Mouse (Mus musculus) intestine, embryonic 14.5 days (tissue): ENCODE measurements around the gene Gnl1. TPM values are rescaled to one million over a fixed set of nuclear protein-coding genes. Genes with fewer than 3 reads are reported as not detected.
"Not testable (repeated sequence)": the region's sequence is repeated elsewhere in the genome, so short reads cannot be mapped to it uniquely, and the experiment has no call there.

ENCODE experiments used
- ATAC-seq: fragments of 200-750 bp; cut with Nextera tagmentation; replicated peaks from 2 replicates; pipeline ENCODE4 v1.8.0; 2017; ENCODE audit warnings: low read depth, moderate number of reproducible peaks, moderate TSS enrichment, moderate library complexity; ENCODE audit not compliant: low FRiP score, low TSS enrichment
- DNase-seq: peaks from one replicate; pipeline ENCODE4 v3.0.0-alpha.2; 2018; ENCODE audit warnings: low spot score
- H3K27ac ChIP-seq: fragments of 300-500 bp; sonication (generic); 2 replicates; pipeline ENCODE4 v1.5.1; 2014; ENCODE audit warnings: low read depth, mild to moderate bottlenecking, control low read depth
- H3K27me3 ChIP-seq: fragments of 300-500 bp; sonication (generic); replicated peaks from 2 replicates; pipeline ENCODE4 v1.6.1; 2014; ENCODE audit warnings: low read length, control low read depth; ENCODE audit not compliant: control insufficient read depth, insufficient read depth
- H3K36me3 ChIP-seq: fragments of 300-500 bp; sonication (generic); 2 replicates; pipeline ENCODE4 v1.6.1; 2014; ENCODE audit warnings: low read length, control low read depth; ENCODE audit not compliant: control insufficient read depth, insufficient read depth
- H3K4me1 ChIP-seq: fragments of 300-500 bp; sonication (generic); replicated peaks from 2 replicates; pipeline ENCODE4 v1.6.1; 2014; ENCODE audit warnings: low read length, control low read depth, mixed read lengths; ENCODE audit not compliant: control insufficient read depth, insufficient read depth
- H3K4me2 ChIP-seq: fragments of 300-500 bp; sonication (generic); 2 replicates; pipeline ENCODE4 v1.6.1; 2014; ENCODE audit warnings: low read length
- H3K4me3 ChIP-seq: fragments of 300-500 bp; sonication (generic); 2 replicates; pipeline ENCODE4 v1.5.1; 2014; ENCODE audit warnings: low read depth, low read length, control low read depth, mixed read lengths
- H3K9ac ChIP-seq: fragments of 300-500 bp; sonication (generic); 2 replicates; pipeline ENCODE4 v1.6.1; 2014; ENCODE audit warnings: mild to moderate bottlenecking, low read length
- H3K9me3 ChIP-seq: fragments of 300-500 bp; sonication (generic); 2 replicates; pipeline ENCODE4 v1.6.1; 2016; ENCODE audit warnings: low read length, control low read depth; ENCODE audit not compliant: control insufficient read depth
- WGBS: fragments of 180-500 bp; shearing (Covaris S2); extraction: QIAGEN DNeasy Blood & Tissue Kit; methylation state at CpG from one replicate; pipeline ENCODE4 v1.1.7; 2014; 5-methylcytosine and 5-hydroxymethylcytosine counted together
- polyA plus RNA-seq: library from polyadenylated mRNA; unstranded; fragments of >200 nt; fragmentation: Nextera tagmentation; extraction: Ambion mirVana; gene quantifications from 2 replicates; pipeline ENCODE4 v1.2.1, GENCODE M21; 2014

The Gnl1 gene
- polyA plus RNA-seq, 1 experiment from 2014 or later, result 37.8 TPM

- WGBS, result 79% methylated on average over 6 of the region's 6 CpGs
- Histone ChIP-seq H3K4me2 (no peak overlapping the region), H3K9ac (no peak overlapping the region), H3K4me1 (peaks cover 5% of the 10 kb centered on the region), H3K4me3 (no peak overlapping the region), H3K9me3 (no peaks in the 10 kb centered on the region), H3K36me3 (no peaks in the 10 kb centered on the region), H3K27ac (no peak overlapping the region), H3K27me3 (no peaks in the 10 kb centered on the region)
- no peak for DNase-seq
- no peak for ATAC-seq
Measured at GRCm38 (mm10) chr17:35998545-35999305, 19.1 kb downstream of the Gnl1 start.

DNA sequence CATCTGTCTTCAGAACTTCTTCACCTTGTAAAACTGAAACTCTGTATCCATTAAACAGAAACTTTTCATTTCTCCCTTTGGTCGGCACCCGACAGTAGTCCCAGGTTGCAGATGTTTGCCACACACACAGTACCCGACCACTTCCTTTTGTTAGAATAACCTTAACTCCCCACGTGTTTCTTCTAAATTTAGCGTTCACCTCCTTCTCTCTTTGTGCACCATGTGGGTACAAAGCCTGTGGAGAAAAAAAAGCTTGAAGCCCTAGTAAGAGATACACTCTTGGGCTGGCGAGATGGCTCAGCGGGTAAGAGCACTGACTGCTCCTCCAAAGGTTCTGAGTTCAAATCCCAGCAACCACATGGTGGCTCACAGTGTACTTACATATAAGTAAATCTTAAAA, 19.7 kb downstream of the Gnl1 start:
- Histone ChIP-seq H3K36me3 (no peaks in the 10 kb centered on the region), H3K27ac (no peak overlapping the region), H3K27me3 (no peaks in the 10 kb centered on the region), H3K4me1 (peaks cover 5% of the 10 kb centered on the region), H3K4me2 (no peak overlapping the region), H3K9ac (no peak overlapping the region), H3K4me3 (no peak overlapping the region), H3K9me3 (no peaks in the 10 kb centered on the region)
- DNase-seq (no peak), ATAC-seq (no peak)
- 84% methylated on average over 7 of the region's 7 CpGs for WGBS

DNA sequence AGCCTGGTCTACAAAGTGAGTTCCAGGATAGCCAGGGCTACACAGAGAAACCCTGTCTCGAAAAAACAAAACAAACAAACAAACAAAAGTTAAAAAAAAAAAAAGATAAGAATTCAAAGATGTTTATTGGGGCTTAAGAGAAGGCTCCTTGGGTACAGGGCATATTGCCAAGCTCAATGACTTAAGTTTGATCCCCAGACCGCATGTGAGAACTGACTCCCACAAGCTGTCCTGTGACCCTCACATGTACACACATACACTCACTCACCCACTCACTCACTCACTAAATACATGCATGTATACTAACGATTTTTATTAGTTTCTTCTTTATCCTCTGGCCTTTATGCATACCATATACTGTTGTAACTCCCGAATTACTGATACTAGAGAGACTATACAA, 20.7 kb downstream of the Gnl1 start:
- no peaks in the 10 kb centered on the region for H3K9me3 ChIP-seq
- ATAC-seq, result no peak
- no peak overlapping the region for H3K9ac ChIP-seq
- H3K27me3 ChIP-seq, result no peaks in the 10 kb centered on the region
- H3K36me3 ChIP-seq, result no peaks in the 10 kb centered on the region
- no peak overlapping the region for H3K4me2 ChIP-seq
- H3K4me1 ChIP-seq, result peaks cover 3% of the 10 kb centered on the region
- H3K4me3 ChIP-seq, result no peak overlapping the region
- WGBS, result 69% methylated on average over 4 of the region's 4 CpGs
- no peak overlapping the region for H3K27ac ChIP-seq
- DNase-seq, result no peak

- Histone ChIP-seq H3K27ac (no peak overlapping the region), H3K27me3 (no peaks in the 10 kb centered on the region), H3K36me3 (no peaks in the 10 kb centered on the region), H3K4me2 (no peak overlapping the region), H3K4me1 (no peaks in the 10 kb centered on the region; the same call in 1 of the 2 replicates), H3K9me3 (no peaks in the 10 kb centered on the region), H3K9ac (no peak overlapping the region), H3K4me3 (no peak overlapping the region)
- ATAC-seq (no peak), DNase-seq (no peak)
- 90% methylated on average over 12 of the region's 12 CpGs for WGBS
Measured at GRCm38 (mm10) chr17:36001121-36001897, 21.7 kb downstream of the Gnl1 start.

GRCm38 (mm10) chr17:36001966-36002365, 22.3 kb downstream of the Gnl1 start:
- H3K9me3 ChIP-seq, result 0 out of 2 replicates have a peak, but pooled peaks cover 3% of the 10 kb centered on the region
- H3K4me3 ChIP-seq, result no peak overlapping the region
- H3K27ac ChIP-seq, result no peak overlapping the region
- DNase-seq (no peak), ATAC-seq (no peak)
- WGBS, result 90% methylated on average over 6 of the region's 6 CpGs
- no peaks in the 10 kb centered on the region for H3K36me3 ChIP-seq
- H3K27me3 ChIP-seq, result no peaks in the 10 kb centered on the region
- H3K4me2 ChIP-seq, result no peak overlapping the region
- H3K4me1 ChIP-seq, result no peaks in the 10 kb centered on the region; the same call in 1 of the 2 replicates
- H3K9ac ChIP-seq, result no peak overlapping the region

GRCm38 (mm10) chr17:36003331-36003730, 23.7 kb downstream of the Gnl1 start:
- no peaks in the 10 kb centered on the region for H3K36me3 ChIP-seq
- H3K9me3 ChIP-seq, result 0 out of 2 replicates have a peak, but pooled peaks cover 3% of the 10 kb centered on the region
- H3K9ac ChIP-seq, result no peak overlapping the region
- H3K4me2 ChIP-seq, result no peak overlapping the region
- WGBS, result 94% methylated on average over 7 of the region's 7 CpGs
- ATAC-seq (no peak), DNase-seq (no peak)
- no peaks in the 10 kb centered on the region for H3K27me3 ChIP-seq
- H3K4me1 ChIP-seq, result no peaks in the 10 kb centered on the region
- no peak overlapping the region for H3K27ac ChIP-seq
- no peak overlapping the region for H3K4me3 ChIP-seq

DNA sequence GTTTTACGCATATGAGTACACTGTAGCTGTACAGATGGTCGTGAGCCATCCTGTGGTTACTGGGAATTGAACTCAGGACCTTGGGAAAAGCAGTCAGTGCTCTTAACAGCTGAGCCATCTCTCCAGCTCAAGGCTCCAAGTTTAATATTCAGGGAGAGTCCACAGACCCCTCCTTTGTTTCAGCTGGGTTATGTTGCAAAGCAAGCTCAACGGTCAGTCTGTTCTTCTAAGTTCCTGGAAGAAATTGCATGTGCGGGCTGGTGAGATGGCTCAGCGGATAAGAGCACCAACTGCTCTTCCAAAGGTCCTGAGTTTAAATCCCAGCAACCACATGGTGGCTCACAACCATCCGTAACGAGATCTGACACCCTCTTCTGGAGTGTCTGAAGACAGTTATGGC, 24.8 kb downstream of the Gnl1 start:
- not testable (repeated sequence) for H3K36me3 ChIP-seq, H3K27ac ChIP-seq, H3K9ac ChIP-seq, ATAC-seq, H3K4me2 ChIP-seq, DNase-seq, H3K27me3 ChIP-seq, H3K9me3 ChIP-seq, H3K4me3 ChIP-seq, H3K4me1 ChIP-seq
- 88% methylated on average over 7 of the region's 7 CpGs for WGBS

- H3K27me3 ChIP-seq, result no peaks in the 10 kb centered on the region
- no peaks in the 10 kb centered on the region for H3K4me1 ChIP-seq
- no peak overlapping the region for H3K4me2 ChIP-seq
- DNase-seq (no peak), ATAC-seq (no peak)
- no peaks in the 10 kb centered on the region for H3K9me3 ChIP-seq
- H3K4me3 ChIP-seq, result no peak overlapping the region
- 89% methylated on average over 5 of the region's 5 CpGs for WGBS
- H3K27ac ChIP-seq, result no peak overlapping the region
- H3K9ac ChIP-seq, result no peak overlapping the region
- 0 out of 2 replicates have a peak, but pooled peaks cover 5% of the 10 kb centered on the region for H3K36me3 ChIP-seq
Measured at GRCm38 (mm10) chr17:36014977-36015376, 35.3 kb downstream of the Gnl1 start.
